Mouse (Mus musculus): Measurements from ENCODE around the gene Slc4a1.
A peak's percentile ranks its signal among the peaks of the same experiment; 100 is the strongest.
"Not testable (repeated sequence)": the region's sequence is repeated elsewhere in the genome, so short reads cannot be mapped to it uniquely, and the experiment has no call there.

Gene Slc4a1

GRCm38 (mm10) chr11:102398007-102398825 is 32.2 kb upstream of the Slc4a1 start:
- DNase-seq = peak; percentile 89

- no peak for DNase-seq
Observed at GRCm38 (mm10) chr11:102396671-102397141, 30.7 kb upstream of the Slc4a1 start.

GRCm38 (mm10) chr11:102396263-102396662 is 30.3 kb upstream of the Slc4a1 start:
- DNase-seq = peak; percentile 63

- DNase-seq = peak; percentile 76
Observed at GRCm38 (mm10) chr11:102395250-102395649, 29.2 kb upstream of the Slc4a1 start.

- peak; percentile 72 for DNase-seq
Observed at GRCm38 (mm10) chr11:102394421-102395124, 28.6 kb upstream of the Slc4a1 start.

GRCm38 (mm10) chr11:102393719-102394420 is 27.9 kb upstream of the Slc4a1 start:
- DNase-seq = peak; percentile 82

- DNase-seq = peak; percentile 98
Observed at GRCm38 (mm10) chr11:102393238-102393634, 27.2 kb upstream of the Slc4a1 start, which contains the start of gene Rundc3a. Rundc3a (plus strand) TSS chr11:102393403.

GRCm38 (mm10) chr11:102392441-102393237 is 26.6 kb upstream of the Slc4a1 start:
- DNase-seq = no peak

- not testable (repeated sequence) for DNase-seq
Observed at GRCm38 (mm10) chr11:102389436-102389835, 23.4 kb upstream of the Slc4a1 start.

- no peak for DNase-seq
Observed at GRCm38 (mm10) chr11:102386121-102386520, 20.1 kb upstream of the Slc4a1 start.

- DNase-seq = no peak
Observed at GRCm38 (mm10) chr11:102385075-102385474, 19.1 kb upstream of the Slc4a1 start.

GRCm38 (mm10) chr11:102384418-102384817 is 18.4 kb upstream of the Slc4a1 start:
- DNase-seq = peak; percentile 50

GRCm38 (mm10) chr11:102383365-102384136 is 17.5 kb upstream of the Slc4a1 start:
- peak; percentile 82 for DNase-seq

GRCm38 (mm10) chr11:102382794-102383193 is 16.8 kb upstream of the Slc4a1 start:
- no peak for DNase-seq

- no peak for DNase-seq
Observed at GRCm38 (mm10) chr11:102381341-102382100, 15.5 kb upstream of the Slc4a1 start.

GRCm38 (mm10) chr11:102380091-102380490 is 14.1 kb upstream of the Slc4a1 start:
- DNase-seq = no peak

GRCm38 (mm10) chr11:102377186-102377585 is 11.2 kb upstream of the Slc4a1 start:
- no peak for DNase-seq

GRCm38 (mm10) chr11:102376196-102376835 is 10.3 kb upstream of the Slc4a1 start:
- no peak for DNase-seq

- DNase-seq = peak; percentile 82
Observed at GRCm38 (mm10) chr11:102375196-102376173, 9.5 kb upstream of the Slc4a1 start.

Measured in cerebellum, adult 9-10 months (tissue).